Mouse (Mus musculus) cerebellum, postnatal 14 days (tissue): ENCODE results near the gene Kptn.

ENCODE experiments used
- DNase-seq, 2 experiments: peaks; one replicate each; pipeline ENCODE4 v3.0.0; 2021; ENCODE audit warnings: mixed read lengths in 2 of 2

The Kptn gene

GRCm38 (mm10) chr7:16119569-16120261, at the start of gene Kptn:
Kptn (plus strand) TSS chr7:16119895.
- peak; percentile 97 for DNase-seq

DNA sequence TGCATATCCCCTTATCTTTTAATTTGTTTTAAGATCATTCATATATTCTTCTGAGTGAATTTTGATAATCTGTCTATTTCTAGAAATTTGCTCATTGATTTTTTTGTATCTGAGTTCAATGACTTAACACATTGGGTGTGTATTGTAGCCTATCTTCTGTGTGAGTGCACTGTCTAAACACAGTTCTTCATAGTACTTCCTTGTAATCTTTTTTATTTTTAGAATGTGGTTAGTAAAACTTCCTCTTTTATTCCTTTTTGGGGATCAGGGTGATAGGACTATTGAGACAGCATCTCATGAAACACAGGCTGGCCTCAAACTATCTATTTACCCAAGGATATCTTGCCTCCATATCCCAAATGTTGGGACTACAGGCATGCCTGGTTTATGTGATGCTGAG, 48.8 kb upstream of the Kptn start:
- DNase-seq: no peak

GRCm38 (mm10) chr7:16071906-16072305, 47.8 kb upstream of the Kptn start:
- no peak for DNase-seq

DNA sequence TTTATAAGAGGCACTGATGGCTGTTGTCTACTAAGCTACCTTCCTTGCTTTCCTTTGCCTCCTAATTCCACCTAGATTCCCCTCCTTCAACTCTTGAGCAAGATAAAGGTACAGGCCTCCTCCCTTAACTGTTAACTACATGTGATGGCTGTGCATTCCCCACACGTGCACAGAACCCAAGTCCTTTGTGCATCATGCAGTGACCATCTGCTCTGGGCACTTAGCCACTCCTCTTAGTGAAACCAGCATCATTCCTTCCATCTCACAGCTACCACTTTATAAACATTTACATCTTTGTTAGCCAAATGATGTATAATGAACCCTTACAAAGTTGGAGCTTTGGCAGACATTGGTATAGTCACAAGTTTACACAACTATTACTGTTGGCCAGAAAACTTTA, 39.7 kb upstream of the Kptn start:
- peak in 1 of 2 experiments; percentile 61 for DNase-seq

DNA sequence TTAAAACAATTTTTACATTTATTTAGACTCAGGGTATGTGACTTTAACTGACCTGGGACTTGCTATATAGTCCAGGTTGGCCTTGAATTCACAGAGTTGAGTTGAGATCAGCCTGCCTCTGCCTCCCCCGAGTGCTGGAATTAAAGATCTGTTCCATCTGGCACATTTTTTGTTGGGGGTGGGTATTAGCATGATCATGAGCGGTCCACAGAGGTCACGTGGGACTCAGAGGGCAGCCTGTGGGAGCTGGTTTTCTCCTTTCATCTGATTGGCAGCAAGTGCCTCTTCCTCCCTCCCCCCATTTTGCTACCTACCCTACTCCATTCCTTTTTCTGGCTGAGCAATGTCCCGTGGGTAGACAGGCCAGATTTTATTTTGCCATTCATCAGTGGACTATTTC, 39.1 kb upstream of the Kptn start:
- peak; percentile 47 to 49 for DNase-seq

DNA sequence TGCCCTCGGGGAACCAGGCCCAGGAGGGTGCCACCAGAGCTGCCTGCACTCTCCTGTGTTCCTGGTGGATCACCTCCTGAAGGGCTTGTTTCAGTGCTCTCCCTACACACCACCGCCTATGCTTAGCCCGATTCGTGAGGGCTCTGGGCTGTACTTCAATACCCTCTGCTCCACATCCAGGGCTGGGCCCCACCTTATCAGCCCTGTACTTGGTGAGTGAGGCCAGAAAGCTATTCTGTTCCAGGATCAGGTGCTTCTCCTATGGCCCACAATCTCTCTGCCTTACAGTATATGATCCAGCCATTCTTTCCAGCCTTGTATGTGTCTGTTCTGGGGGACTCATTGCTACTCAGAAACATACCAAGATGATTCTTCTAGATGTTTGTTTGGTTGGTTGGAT, 36.3 kb upstream of the Kptn start:
- DNase-seq: no peak

- peak in 1 of 2 experiments; percentile 46 for DNase-seq
Measured at GRCm38 (mm10) chr7:16087587-16087986, 32.1 kb upstream of the Kptn start.

DNA sequence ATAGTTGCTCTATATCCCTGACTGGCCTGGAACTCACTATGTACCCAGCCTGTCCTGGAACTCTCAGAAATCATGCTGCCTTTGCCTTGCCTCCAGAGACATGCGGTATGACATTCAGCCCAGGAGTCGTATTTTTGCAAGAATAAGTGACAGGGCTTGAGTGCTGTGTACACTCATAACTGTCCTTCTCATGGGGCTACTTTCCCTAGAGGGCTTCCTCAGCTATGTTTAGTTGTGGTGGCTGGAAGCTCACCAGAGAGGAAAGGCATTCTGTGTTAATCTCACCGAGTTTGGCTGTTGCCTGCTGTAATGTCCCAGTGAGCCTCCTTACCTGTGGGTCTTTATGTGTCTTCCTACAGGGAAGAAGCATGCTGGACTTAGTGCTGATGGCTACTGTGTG, 25.1 kb upstream of the Kptn start:
- DNase-seq: no peak

- peak; percentile 98 to 99 for DNase-seq
Measured at GRCm38 (mm10) chr7:16098021-16099017, 21.4 kb upstream of the Kptn start, which contains the start of gene Napa. Napa (plus strand) TSS chr7:16098458.

DNA sequence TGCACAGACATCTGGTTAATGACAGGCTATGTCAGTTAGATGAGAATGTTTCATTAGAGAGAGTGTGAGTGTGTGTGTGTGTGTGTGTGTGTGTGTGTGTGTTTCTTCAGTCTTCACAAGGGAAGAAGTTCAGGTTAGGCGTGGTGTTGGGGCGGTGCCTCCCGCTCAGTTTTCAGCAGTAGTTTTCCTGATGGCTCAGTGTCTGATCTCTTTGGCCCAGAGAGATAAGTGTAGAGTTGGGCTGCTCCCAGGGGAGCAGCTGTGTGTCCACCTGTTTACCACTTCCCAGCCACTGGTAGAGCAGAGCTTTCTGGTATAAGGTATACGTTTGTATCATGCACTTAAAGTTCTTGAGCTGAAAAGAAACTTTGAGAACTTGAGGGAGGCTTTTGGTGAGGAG, 19.8 kb upstream of the Kptn start:
- DNase-seq: peak in 1 of 2 experiments; percentile 14

DNA sequence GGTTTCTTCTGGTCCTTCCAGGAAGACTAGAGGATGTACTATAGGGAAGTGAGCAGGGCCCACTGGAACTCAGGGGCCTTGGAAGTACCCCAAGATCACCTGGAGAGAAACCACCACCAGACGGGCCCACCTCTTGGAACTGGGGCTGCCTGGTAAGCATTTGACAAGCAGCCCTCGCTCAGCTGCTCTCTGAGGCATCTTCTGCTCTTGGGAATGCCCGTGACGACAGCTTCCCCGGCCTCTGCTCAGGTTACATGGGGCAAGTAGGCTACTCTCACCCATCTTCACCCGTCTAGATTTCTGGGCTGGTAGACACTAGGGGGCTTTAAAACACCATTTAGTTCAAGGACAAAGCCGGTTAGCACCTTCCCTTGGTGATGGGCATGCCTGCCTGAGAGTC, 18.6 kb upstream of the Kptn start:
- DNase-seq: peak in 1 of 2 experiments; percentile 18

GRCm38 (mm10) chr7:16101726-16102475, 17.8 kb upstream of the Kptn start:
- DNase-seq: peak in 1 of 2 experiments; percentile 24

DNA sequence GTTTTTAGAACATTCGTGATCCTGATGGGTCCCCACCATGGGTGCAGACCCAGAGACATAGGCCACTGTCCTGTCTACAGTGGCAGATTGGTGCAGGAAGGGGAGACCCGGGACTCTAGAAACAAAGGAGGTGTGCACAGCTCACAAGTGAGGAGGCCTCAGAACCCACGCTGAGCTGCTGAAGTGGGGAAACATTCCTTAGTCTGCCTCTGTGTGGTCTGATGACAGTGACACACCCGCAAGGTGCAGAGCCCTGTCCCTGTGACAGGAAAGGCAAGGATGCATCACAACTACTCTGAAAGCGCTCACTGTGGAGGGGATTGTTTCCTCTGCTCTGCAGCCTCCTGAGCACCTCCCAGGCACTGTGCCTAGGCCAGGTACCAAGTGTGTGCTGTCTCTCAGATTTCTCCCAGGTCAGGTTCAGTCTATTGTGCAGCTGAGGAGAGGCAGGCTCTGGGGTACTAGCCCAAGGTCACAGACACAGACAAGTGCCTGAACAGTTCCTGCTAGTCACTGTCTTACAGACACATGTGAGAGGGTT, 16.9 kb upstream of the Kptn start:
- DNase-seq: peak in 1 of 2 experiments; percentile 30

- peak; percentile 90 to 94 for DNase-seq
Measured at GRCm38 (mm10) chr7:16103760-16104159, 15.9 kb upstream of the Kptn start.

DNA sequence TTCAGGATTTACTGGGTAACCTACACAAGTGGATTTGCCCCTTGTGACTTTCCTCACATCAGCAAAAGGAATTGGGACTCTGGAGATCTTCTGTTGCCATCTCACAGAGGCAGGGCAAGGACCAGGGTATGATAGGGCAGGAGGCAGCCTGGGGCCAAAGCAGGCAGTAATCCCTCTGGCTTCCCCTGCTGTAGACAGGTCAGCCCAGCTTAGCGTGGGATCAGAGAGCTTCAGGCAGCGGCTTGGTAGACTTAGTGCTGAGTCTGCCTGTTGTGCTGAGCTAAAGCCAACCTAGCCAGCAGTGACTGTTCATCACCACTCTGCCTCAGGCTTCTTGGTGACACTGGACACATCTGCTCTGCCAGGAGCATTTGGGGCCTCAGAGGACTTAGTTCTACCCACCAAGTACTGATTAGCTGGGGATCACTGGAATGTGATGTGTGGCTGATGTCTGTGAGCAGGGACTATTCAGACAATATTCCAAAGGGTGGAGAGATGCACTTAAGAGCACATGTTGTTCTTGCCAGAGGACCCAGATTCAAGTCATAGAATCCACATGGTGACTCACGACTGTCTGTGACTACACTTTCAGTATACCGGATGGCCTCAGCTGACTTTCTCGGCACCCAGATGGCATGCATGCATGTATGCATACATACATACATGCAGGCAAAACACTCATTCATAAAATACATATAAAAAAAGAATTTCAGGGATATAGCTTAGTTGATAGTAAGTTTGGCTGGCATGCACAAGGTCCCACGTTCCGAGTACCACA, 14.9 kb upstream of the Kptn start:
- DNase-seq: peak in 1 of 2 experiments; percentile 15

- DNase-seq: peak; percentile 53 to 64
Measured at GRCm38 (mm10) chr7:16108886-16109542, 10.7 kb upstream of the Kptn start.

DNA sequence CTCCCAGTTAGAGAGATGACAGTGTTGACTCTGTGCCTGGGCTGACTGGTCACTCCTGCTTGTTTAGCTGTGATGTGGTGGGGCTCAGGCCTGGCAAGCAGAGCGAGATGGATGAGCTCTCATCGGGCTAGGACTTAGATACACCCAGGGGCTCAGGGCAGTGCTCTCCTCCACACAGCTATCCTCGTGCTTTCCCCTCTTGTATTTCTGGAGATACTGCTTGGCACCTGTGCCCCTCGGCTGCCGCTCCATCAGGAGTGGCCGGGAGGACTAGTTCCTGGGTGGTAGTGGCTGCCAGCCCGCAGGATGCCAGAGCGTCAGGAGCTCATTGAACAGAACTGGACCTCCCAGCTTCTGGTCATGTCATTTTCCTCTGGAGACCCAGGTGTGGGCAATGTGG, 9.5 kb upstream of the Kptn start:
- DNase-seq: peak; percentile 28 to 33

- peak in 1 of 2 experiments; percentile 7 for DNase-seq
Measured at GRCm38 (mm10) chr7:16111284-16112090, 8.2 kb upstream of the Kptn start.

- peak in 1 of 2 experiments; percentile 10 for DNase-seq
Measured at GRCm38 (mm10) chr7:16116418-16116817, 3.3 kb upstream of the Kptn start.

- peak; percentile 67 to 83 for DNase-seq
Measured at GRCm38 (mm10) chr7:16117100-16117499, 2.6 kb upstream of the Kptn start.
